Mouse (Mus musculus) liver, embryonic 14.5 days (tissue): ENCODE data around the gene Nek9. TPM values are rescaled to one million over a fixed set of nuclear protein-coding genes. Genes with fewer than 3 reads are reported as not detected.

Source experiments
- ATAC-seq: fragments of 200-750 bp; cut with Nextera tagmentation; 2 replicates; pipeline ENCODE4 v1.8.0; 2017; ENCODE audit warnings: moderate number of reproducible peaks, mild to moderate bottlenecking, moderate library complexity; ENCODE audit not compliant: insufficient read depth
- DNase-seq, 3 experiments: peaks; one replicate each; pipeline ENCODE4 v3.0.0-alpha.2; 2012 to 2013; ENCODE audit warnings: low read depth in 3 of 3, low spot score in 3 of 3
- H3K27ac ChIP-seq: fragments of 300-500 bp; sonication (generic); 2 replicates; pipeline ENCODE4 v1.5.1; 2014; ENCODE audit warnings: moderate library complexity, mild to moderate bottlenecking, control low read depth, inconsistent platforms
- H3K27me3 ChIP-seq: fragments of 300-500 bp; sonication (generic); 2 replicates; pipeline ENCODE4 v1.6.1; 2014; ENCODE audit warnings: mild to moderate bottlenecking, low read length, moderate library complexity; ENCODE audit not compliant: control insufficient read depth, insufficient read depth
- H3K36me3 ChIP-seq: fragments of 300-500 bp; sonication (generic); replicated peaks from 2 replicates; pipeline ENCODE4 v1.6.1; 2014; ENCODE audit warnings: low read depth; ENCODE audit not compliant: control insufficient read depth, insufficient read depth
- H3K4me1 ChIP-seq, 2 experiments: fragments of 200-500 bp in 1 of 2; fragments of 300-500 bp in 1 of 2; sonication (generic) in 1 of 2; replicated peaks; 2 replicates each; pipeline ENCODE4 v1.6.1; 2012 to 2014; ENCODE audit warnings: antibody characterized with exemption in 1 of 2, inconsistent platforms in 1 of 2, low read length in 1 of 2; ENCODE audit not compliant: control insufficient read depth in 2 of 2, insufficient read depth in 2 of 2
- H3K4me2 ChIP-seq: fragments of 300-500 bp; sonication (generic); 2 replicates; pipeline ENCODE4 v1.6.1; 2014; ENCODE audit warnings: low read depth, mild to moderate bottlenecking, control low read depth, moderate library complexity
- H3K4me3 ChIP-seq, 2 experiments: fragments of 200-500 bp in 1 of 2; fragments of 300-500 bp in 1 of 2; sonication (generic) in 1 of 2; 2 replicates each; pipeline ENCODE4 v1.5.1; 2012 to 2014; ENCODE audit warnings: low read depth in 2 of 2, low read length in 2 of 2, mild to moderate bottlenecking in 2 of 2, control low read depth in 1 of 2, inconsistent platforms in 1 of 2, moderate library complexity in 1 of 2; ENCODE audit not compliant: insufficient read depth in 1 of 2
- H3K9ac ChIP-seq: fragments of 300-500 bp; sonication (generic); replicated peaks from 2 replicates; pipeline ENCODE4 v1.6.1; 2014; ENCODE audit warnings: mild to moderate bottlenecking, control low read depth, moderate library complexity
- H3K9me3 ChIP-seq: fragments of 300-500 bp; sonication (generic); 2 replicates; pipeline ENCODE4 v1.6.1; 2016; ENCODE audit warnings: low read length, mixed read lengths; ENCODE audit not compliant: control insufficient read depth
- CTCF ChIP-seq: IDR thresholded peaks from 2 replicates; pipeline ENCODE4 v1.5.1; 2016; ENCODE audit warnings: antibody characterized with exemption, low read depth, control low read depth
- EP300 ChIP-seq: IDR thresholded peaks from 2 replicates; pipeline ENCODE4 v1.6.1; 2016; ENCODE audit warnings: antibody characterized with exemption, low read depth
- WGBS: fragments of 180-500 bp; shearing (Covaris S2); extraction: QIAGEN DNeasy Blood & Tissue Kit; methylation state at CpG from one replicate; pipeline ENCODE4 v1.1.7; 2014; ENCODE audit not compliant: insufficient replicate concordance; 5-methylcytosine and 5-hydroxymethylcytosine counted together
- polyA plus RNA-seq, 2 experiments: library from polyadenylated mRNA; depleted of rRNA in 1 of 2; stranded (reverse) in 1 of 2; unstranded in 1 of 2; fragments of >200 nt; fragmentation: Nextera tagmentation in 1 of 2; extraction: Ambion mirVana in 1 of 2; gene quantifications; 2 replicates each; pipeline versions ENCODE4 v1.2.1 to v1.2.3; 2012 to 2014

Gene Nek9
- polyA plus RNA-seq, 2 experiments, result 4.1 to 8.8 TPM

- H3K9ac ChIP-seq, result peak overlapping the region; percentile 78
- DNase-seq (peak in 2 of 3 experiments; percentile 49 to 67), ATAC-seq (peak; percentile 44)
- peaks cover 21 to 29% of the 10 kb centered on the region in 2 experiments for H3K4me1 ChIP-seq
- no peaks in the 10 kb centered on the region for H3K36me3 ChIP-seq
- H3K27ac ChIP-seq, result peak overlapping the region; percentile 39
- H3K4me2 ChIP-seq, result peak overlapping the region; percentile 75
- peak overlapping the region in 1 of 2 experiments; percentile 61; a peak in 2 of 4 replicates for H3K4me3 ChIP-seq
- no peaks in the 10 kb centered on the region for H3K27me3 ChIP-seq
- no peak for TF ChIP-seq CTCF
- peak; percentile 66 for TF ChIP-seq EP300
- 21% methylated on average over 12 of the region's 12 CpGs for WGBS
- H3K9me3 ChIP-seq, result no peaks in the 10 kb centered on the region
Observed at GRCm38 (mm10) chr12:85280845-85281651, 58.1 kb downstream of the Nek9 start.

DNA sequence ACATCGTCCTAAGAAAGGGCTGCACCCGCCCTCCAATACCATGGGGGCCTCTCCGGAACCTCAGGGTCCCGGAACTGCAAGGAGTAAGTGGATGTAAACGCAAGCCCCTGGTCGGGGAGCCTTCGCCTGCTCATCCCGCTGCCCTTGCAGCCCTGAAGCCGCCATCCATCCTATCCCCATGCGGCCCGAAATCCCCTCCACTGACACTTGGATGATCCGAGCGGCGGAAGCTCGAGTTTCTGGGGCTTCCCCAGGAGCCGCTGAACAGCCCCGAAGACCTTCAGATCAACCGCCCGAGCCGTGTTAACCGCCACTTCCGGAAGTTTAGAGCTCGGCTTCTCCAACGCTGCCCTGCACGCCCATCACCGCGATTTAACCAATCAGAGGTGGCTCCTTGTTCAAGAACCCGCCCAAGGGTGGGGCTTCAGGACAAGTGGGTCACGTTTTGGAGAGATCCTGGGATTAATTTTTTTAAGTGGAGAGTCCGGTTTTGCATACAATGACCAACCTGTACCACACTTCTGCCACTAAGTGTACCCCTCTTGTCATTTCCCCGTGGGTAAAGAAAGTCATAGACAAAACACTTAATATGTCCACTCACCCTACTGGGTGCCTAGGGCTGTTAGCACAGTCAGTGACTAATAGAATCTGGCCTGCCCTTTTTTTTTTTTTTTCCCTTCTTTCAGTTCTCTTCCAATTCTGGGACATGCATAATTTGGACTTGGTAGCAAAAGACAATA, 58.9 kb downstream of the Nek9 start:
- DNase-seq, result peak; percentile 95 to 97 (median 96)
- Histone ChIP-seq H3K9me3 (no peaks in the 10 kb centered on the region), H3K4me3 (peak overlapping the region; percentile 61 to 97), H3K4me1 (peaks cover 21 to 29% of the 10 kb centered on the region in 2 experiments), H3K27ac (peak overlapping the region; percentile 47), H3K9ac (peak overlapping the region; percentile 78), H3K36me3 (peaks cover 3% of the 10 kb centered on the region), H3K27me3 (no peaks in the 10 kb centered on the region), H3K4me2 (peak overlapping the region; percentile 75)
- no peak for TF ChIP-seq CTCF
- TF ChIP-seq EP300, result peak; percentile 34; the same call in 1 of the 2 replicates
- peak; percentile 88 for ATAC-seq
- WGBS, result under 1% methylated on average over 31 of the region's 31 CpGs

- 1% methylated on average over 10 of the region's 10 CpGs for WGBS
- ATAC-seq, result peak; percentile 55
Observed at GRCm38 (mm10) chr12:85279396-85280080, 59.6 kb downstream of the Nek9 start.

GRCm38 (mm10) chr12:85278919-85279318, 60.2 kb downstream of the Nek9 start:
- Histone ChIP-seq H3K36me3 (peaks cover 8% of the 10 kb centered on the region), H3K9me3 (no peaks in the 10 kb centered on the region), H3K27me3 (no peaks in the 10 kb centered on the region), H3K4me3 (peak overlapping the region; percentile 26 to 61), H3K4me1 (peaks cover 21 to 29% of the 10 kb centered on the region in 2 experiments), H3K27ac (peak overlapping the region; percentile 54), H3K9ac (no peak overlapping the region; the same call in 1 of the 2 replicates), H3K4me2 (peak overlapping the region; percentile 75)
- TF ChIP-seq EP300 (peak; percentile 66), CTCF (peak; percentile 77)
- ATAC-seq, result peak; percentile 69
- WGBS, result 53% methylated on average over 10 of the region's 10 CpGs
- DNase-seq, result peak; percentile 61 to 67 (median 64)

More at GRCm38 (mm10) chr12:85279396-85280080, 59.6 kb downstream of the Nek9 start:
- peak overlapping the region; percentile 47 for H3K27ac ChIP-seq
- H3K36me3 ChIP-seq, result peaks cover 8% of the 10 kb centered on the region
- peak overlapping the region; percentile 78 for H3K9ac ChIP-seq
- peaks cover 21 to 29% of the 10 kb centered on the region in 2 experiments for H3K4me1 ChIP-seq
- no peaks in the 10 kb centered on the region for H3K27me3 ChIP-seq
- H3K4me2 ChIP-seq, result peak overlapping the region; percentile 75
- H3K4me3 ChIP-seq, result peak overlapping the region; percentile 61 to 97
- peak in 2 of 3 experiments; percentile 30 to 45 for DNase-seq
- H3K9me3 ChIP-seq, result no peaks in the 10 kb centered on the region
- TF ChIP-seq CTCF (no peak), EP300 (no peak)
